Mouse (Mus musculus) neural tube, embryonic 14.5 days (tissue): ENCODE measurements around the gene Cracr2b. TPM values are rescaled to one million over a fixed set of nuclear protein-coding genes. Genes with fewer than 3 reads are reported as not detected.

Experiments used
- ATAC-seq: fragments of 200-750 bp; cut with Nextera tagmentation; 2 replicates; pipeline ENCODE4 v1.8.0; 2017; ENCODE audit warnings: low read depth, mild to moderate bottlenecking, moderate TSS enrichment, moderate library complexity
- H3K27ac ChIP-seq: fragments of 300-500 bp; sonication (generic); 2 replicates; pipeline ENCODE4 v1.5.1; 2014; ENCODE audit warnings: low read depth, mild to moderate bottlenecking, control low read depth, low read length, moderate library complexity, mixed read lengths
- H3K27me3 ChIP-seq: fragments of 300-500 bp; sonication (generic); 2 replicates; pipeline ENCODE4 v1.6.1; 2014; ENCODE audit warnings: low read length; ENCODE audit not compliant: control insufficient read depth, insufficient read depth
- H3K36me3 ChIP-seq: fragments of 300-500 bp; sonication (generic); 2 replicates; pipeline ENCODE4 v1.6.1; 2014; ENCODE audit warnings: low read length, mixed read lengths; ENCODE audit not compliant: control insufficient read depth, insufficient read depth
- H3K4me1 ChIP-seq: fragments of 300-500 bp; sonication (generic); 2 replicates; pipeline ENCODE4 v1.6.1; 2014; ENCODE audit warnings: low read length; ENCODE audit not compliant: control insufficient read depth, insufficient read depth
- H3K4me2 ChIP-seq: fragments of 300-500 bp; sonication (generic); 2 replicates; pipeline ENCODE4 v1.6.1; 2014; ENCODE audit warnings: mild to moderate bottlenecking, low read depth, low read length, control low read depth
- H3K4me3 ChIP-seq: fragments of 300-500 bp; sonication (generic); 2 replicates; pipeline ENCODE4 v1.5.1; 2014; ENCODE audit warnings: low read depth, low read length, control low read depth, mixed read lengths
- H3K9ac ChIP-seq: fragments of 300-500 bp; sonication (generic); replicated peaks from 2 replicates; pipeline ENCODE4 v1.6.1; 2014; ENCODE audit warnings: low read depth, mild to moderate bottlenecking, control low read depth, low read length, mixed read lengths
- H3K9me3 ChIP-seq: fragments of 300-500 bp; sonication (generic); 2 replicates; pipeline ENCODE4 v1.6.1; 2016; ENCODE audit warnings: low read length; ENCODE audit not compliant: control insufficient read depth
- WGBS: fragments of 180-500 bp; shearing (Covaris S2); extraction: QIAGEN DNeasy Blood & Tissue Kit; methylation state at CpG from one replicate; pipeline ENCODE4 v1.1.7; 2014; 5-methylcytosine and 5-hydroxymethylcytosine counted together
- polyA plus RNA-seq: library from polyadenylated mRNA; unstranded; fragments of >200 nt; fragmentation: Nextera tagmentation; extraction: Ambion mirVana; gene quantifications from 2 replicates; pipeline ENCODE4 v1.2.1, GENCODE M21; 2014

Gene Cracr2b
- polyA plus RNA-seq, 1 experiment from 2014 or later, result 3.6 TPM

- Histone ChIP-seq H3K27me3 (peaks cover 6% of the 10 kb centered on the region; the same call in 1 of the 2 replicates), H3K4me1 (peaks cover 29% of the 10 kb centered on the region), H3K36me3 (peaks cover 17% of the 10 kb centered on the region), H3K4me2 (peak overlapping the region; percentile 60; the same call in 1 of the 2 replicates), H3K9me3 (no peaks in the 10 kb centered on the region), H3K9ac (no peak overlapping the region), H3K4me3 (no peak overlapping the region), H3K27ac (no peak overlapping the region)
- WGBS, result 94% methylated on average over 18 of the region's 18 CpGs
- ATAC-seq, result no peak
Observed at GRCm38 (mm10) chr7:141469901-141470636, 9.2 kb downstream of the Cracr2b start.

GRCm38 (mm10) chr7:141470637-141470944, 9.7 kb downstream of the Cracr2b start:
- no peak overlapping the region for H3K4me3 ChIP-seq
- H3K9me3 ChIP-seq, result no peaks in the 10 kb centered on the region
- H3K27me3 ChIP-seq, result peaks cover 2% of the 10 kb centered on the region; the same call in 1 of the 2 replicates
- ATAC-seq, result no peak
- H3K4me1 ChIP-seq, result peaks cover 29% of the 10 kb centered on the region
- 98% methylated on average over 10 of the region's 10 CpGs for WGBS
- no peak overlapping the region for H3K27ac ChIP-seq
- H3K4me2 ChIP-seq, result no peak overlapping the region
- peaks cover 17% of the 10 kb centered on the region for H3K36me3 ChIP-seq
- no peak overlapping the region for H3K9ac ChIP-seq

- Histone ChIP-seq H3K27me3 (no peaks in the 10 kb centered on the region), H3K36me3 (peaks cover 17% of the 10 kb centered on the region), H3K9me3 (no peaks in the 10 kb centered on the region), H3K4me1 (peaks cover 36% of the 10 kb centered on the region), H3K27ac (no peak overlapping the region), H3K9ac (no peak overlapping the region), H3K4me3 (no peak overlapping the region), H3K4me2 (no peak overlapping the region)
- 88% methylated on average over 1 of the region's 1 CpGs for WGBS
- no peak for ATAC-seq
Observed at GRCm38 (mm10) chr7:141471236-141471635, 10.3 kb downstream of the Cracr2b start.

- Histone ChIP-seq H3K27me3 (no peaks in the 10 kb centered on the region), H3K4me2 (no peak overlapping the region), H3K9ac (no peak overlapping the region), H3K4me1 (peaks cover 33% of the 10 kb centered on the region), H3K9me3 (no peaks in the 10 kb centered on the region), H3K27ac (no peak overlapping the region), H3K36me3 (peaks cover 17% of the 10 kb centered on the region), H3K4me3 (no peak overlapping the region)
- 87% methylated on average over 6 of the region's 6 CpGs for WGBS
- ATAC-seq, result no peak
Observed at GRCm38 (mm10) chr7:141472226-141472625, 11.3 kb downstream of the Cracr2b start.

GRCm38 (mm10) chr7:141472763-141473162, 11.9 kb downstream of the Cracr2b start:
- Histone ChIP-seq H3K27ac (no peak overlapping the region), H3K27me3 (no peaks in the 10 kb centered on the region), H3K4me2 (no peak overlapping the region), H3K4me1 (peaks cover 33% of the 10 kb centered on the region), H3K9ac (no peak overlapping the region), H3K36me3 (peaks cover 17% of the 10 kb centered on the region), H3K4me3 (no peak overlapping the region), H3K9me3 (no peaks in the 10 kb centered on the region)
- WGBS, result 95% methylated on average over 6 of the region's 6 CpGs
- ATAC-seq, result no peak

GRCm38 (mm10) chr7:141474160-141474559, 13.3 kb downstream of the Cracr2b start:
- WGBS, result 8% methylated on average over 5 of the region's 5 CpGs
- Histone ChIP-seq H3K27me3 (no peaks in the 10 kb centered on the region), H3K36me3 (peaks cover 17% of the 10 kb centered on the region), H3K27ac (no peak overlapping the region), H3K9me3 (no peaks in the 10 kb centered on the region), H3K9ac (peak overlapping the region; percentile 84), H3K4me3 (peak overlapping the region; percentile 68), H3K4me2 (peak overlapping the region; percentile 88), H3K4me1 (peaks cover 27% of the 10 kb centered on the region)
- no peak for ATAC-seq

- Histone ChIP-seq H3K27ac (peak within 1 kb of the TSS; percentile 85), H3K27me3 (no peaks in the 10 kb centered on the region), H3K36me3 (peaks cover 12% of the 10 kb centered on the region), H3K4me2 (peak within 1 kb of the TSS; percentile 88), H3K9ac (peak within 1 kb of the TSS; percentile 84), H3K9me3 (no peaks in the 10 kb centered on the region), H3K4me1 (peaks cover 19% of the 10 kb centered on the region), H3K4me3 (peak within 1 kb of the TSS; percentile 68)
- ATAC-seq, result peak; percentile 80
- under 1% methylated on average over 86 of the region's 87 CpGs for WGBS
Observed at GRCm38 (mm10) chr7:141475011-141475804, 14.3 kb downstream of the Cracr2b start, which contains the start of the genes Polr2l and Tspan4. TSS of gene Polr2l (minus strand) at chr7:141475132. TSS of gene Tspan4 (plus strand) at chr7:141475240.

GRCm38 (mm10) chr7:141475805-141476158, 14.9 kb downstream of the Cracr2b start:
- peak overlapping the region; percentile 68 for H3K4me3 ChIP-seq
- H3K9me3 ChIP-seq, result no peaks in the 10 kb centered on the region
- peaks cover 19% of the 10 kb centered on the region for H3K4me1 ChIP-seq
- peak overlapping the region; percentile 84; the same call in 1 of the 2 replicates for H3K9ac ChIP-seq
- peaks cover 8% of the 10 kb centered on the region for H3K36me3 ChIP-seq
- no peaks in the 10 kb centered on the region for H3K27me3 ChIP-seq
- peak overlapping the region; percentile 88 for H3K4me2 ChIP-seq
- ATAC-seq, result no peak; the same call in 1 of the 2 replicates
- 4% methylated on average over 11 of the region's 12 CpGs for WGBS
- no peak overlapping the region for H3K27ac ChIP-seq
